Mouse (Mus musculus) kidney, adult 2 months (tissue): ENCODE data around the gene Igf2bp3.

Experiments used
- CTCF ChIP-seq: fragments of 200-500 bp; conservative IDR thresholded peaks from 2 replicates; pipeline ENCODE4 v1.5.1; 2011; ENCODE audit warnings: low read depth, mild to moderate bottlenecking, control low read depth, low read length, moderate library complexity, mixed read lengths; ENCODE audit not compliant: insufficient read depth, insufficient read length
- POLR2A ChIP-seq: fragments of 200-500 bp; IDR thresholded peaks from one replicate; pipeline ENCODE4 v1.6.1; 2011; ENCODE audit warnings: low read depth, low read length, control low read depth

GRCm38 (mm10) chr6:49259711-49260110, 45.0 kb upstream of the Igf2bp3 start:
- TF ChIP-seq POLR2A = no peak
- TF ChIP-seq CTCF = no peak
